Mouse (Mus musculus) gastrocnemius, postnatal 25 days (tissue): Measurements from ENCODE around the gene Tnnc2. TPM values are rescaled to one million over a fixed set of nuclear protein-coding genes. Genes with fewer than 3 reads are reported as not detected.

Experiments
- DNase-seq: peaks from one replicate; pipeline ENCODE4 v3.0.0; 2022
- total RNA-seq, 2 experiments: library from RNA; stranded (reverse); gene quantifications; 1 replicate in 1 of 2; 2 replicates in 1 of 2; pipeline ENCODE4 v1.2.3; 2021

The Tnnc2 gene
- total RNA-seq, 2 experiments from 2014 or later, result 15,847 to 16,724 TPM

- DNase-seq, result no peak
Observed at GRCm38 (mm10) chr2:164773229-164773988, 6.4 kb downstream of the Tnnc2 start.

- no peak for DNase-seq
Observed at GRCm38 (mm10) chr2:164771123-164771522, 8.6 kb downstream of the Tnnc2 start.

GRCm38 (mm10) chr2:164770279-164770678, 9.5 kb downstream of the Tnnc2 start:
- no peak for DNase-seq

- peak; percentile 99 for DNase-seq
Observed at GRCm38 (mm10) chr2:164769258-164770037, 10.3 kb downstream of the Tnnc2 start, which contains the start of gene Ube2c. Ube2c (plus strand) TSS chr2:164769898.

- no peak for DNase-seq
Observed at GRCm38 (mm10) chr2:164767812-164768540, 11.8 kb downstream of the Tnnc2 start.

- DNase-seq, result no peak
Observed at GRCm38 (mm10) chr2:164765841-164766240, 13.9 kb downstream of the Tnnc2 start.

GRCm38 (mm10) chr2:164762593-164762992, 17.2 kb downstream of the Tnnc2 start:
- no peak for DNase-seq

- no peak for DNase-seq
Observed at GRCm38 (mm10) chr2:164761971-164762370, 17.8 kb downstream of the Tnnc2 start.

GRCm38 (mm10) chr2:164761502-164761901, 18.3 kb downstream of the Tnnc2 start:
- no peak for DNase-seq

- DNase-seq, result no peak
Observed at GRCm38 (mm10) chr2:164760059-164760833, 19.5 kb downstream of the Tnnc2 start.

- no peak for DNase-seq
Observed at GRCm38 (mm10) chr2:164758692-164759091, 21.1 kb downstream of the Tnnc2 start.

GRCm38 (mm10) chr2:164757841-164758240, 21.9 kb downstream of the Tnnc2 start:
- no peak for DNase-seq

- DNase-seq, result peak; percentile 50
Observed at GRCm38 (mm10) chr2:164754800-164755199, 25.0 kb downstream of the Tnnc2 start.

- DNase-seq, result no peak
Observed at GRCm38 (mm10) chr2:164754105-164754504, 25.7 kb downstream of the Tnnc2 start.

GRCm38 (mm10) chr2:164752454-164752853, 27.3 kb downstream of the Tnnc2 start:
- DNase-seq, result no peak

GRCm38 (mm10) chr2:164748991-164749390, 30.8 kb downstream of the Tnnc2 start:
- no peak for DNase-seq

- DNase-seq, result no peak
Observed at GRCm38 (mm10) chr2:164748191-164748590, 31.6 kb downstream of the Tnnc2 start.

- no peak for DNase-seq
Observed at GRCm38 (mm10) chr2:164746693-164747092, 33.1 kb downstream of the Tnnc2 start.

- DNase-seq, result peak; percentile 89
Observed at GRCm38 (mm10) chr2:164745843-164746479, 33.8 kb downstream of the Tnnc2 start, which contains the start of the genes Wfdc3 and Dnttip1. Wfdc3 (minus strand) TSS chr2:164745931. Dnttip1 (plus strand) TSS chr2:164745983.

- DNase-seq, result no peak
Observed at GRCm38 (mm10) chr2:164744987-164745386, 34.8 kb downstream of the Tnnc2 start.

GRCm38 (mm10) chr2:164739876-164740275, 39.9 kb downstream of the Tnnc2 start:
- no peak for DNase-seq
